8 mouse cellular contexts compared by ENCODE assay signal in the genomic region with DNA sequence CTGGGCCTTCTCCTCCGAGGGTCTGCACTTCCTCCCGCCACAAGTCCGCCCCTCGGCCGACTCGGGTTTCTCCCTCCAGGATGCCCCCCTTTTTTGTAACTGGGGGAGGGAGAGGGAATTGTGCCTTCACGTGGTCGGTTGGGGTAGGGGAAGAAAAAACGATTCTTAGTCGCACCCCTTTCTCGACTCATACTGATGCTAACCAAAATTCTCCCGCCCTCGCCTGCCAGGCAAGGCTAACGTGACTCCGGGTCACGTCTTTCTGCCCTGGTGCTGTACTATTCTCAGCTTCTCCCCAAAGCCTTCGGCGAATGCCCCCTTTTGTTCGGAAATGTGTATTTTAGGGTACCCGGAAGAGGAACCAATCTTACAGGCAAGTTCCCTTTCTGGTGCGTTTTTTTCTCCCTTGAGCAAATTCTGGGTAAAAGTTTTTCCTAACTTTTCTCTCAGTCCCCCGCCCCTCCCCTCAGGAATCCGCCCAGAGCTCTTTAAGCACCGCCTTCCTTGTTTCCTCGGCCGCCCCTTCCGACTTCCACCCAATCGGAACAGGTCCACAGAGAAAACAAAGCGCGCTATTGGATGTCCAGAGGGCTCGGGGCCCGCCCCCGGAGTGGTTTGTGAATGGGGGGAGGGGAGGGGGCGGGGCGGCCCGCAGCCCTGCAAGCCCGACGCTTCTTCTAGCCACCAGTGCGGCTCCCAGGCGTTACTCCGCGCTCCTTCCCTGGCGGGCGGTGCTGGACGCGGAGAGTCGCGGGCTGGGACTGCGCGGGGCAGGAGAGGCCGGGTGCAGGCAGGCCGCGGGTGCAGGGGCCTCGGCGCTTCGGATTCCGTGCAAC. TPM values are rescaled to one million over a fixed set of nuclear protein-coding genes. Genes with fewer than 3 reads are reported as not detected.
DNase-seq lines count a peak whose midpoint lies in the region; ATAC-seq and TF ChIP-seq lines count a peak whose summit lies in the region.

No protein-coding gene starts in this region.

- H3K4me2 ChIP-seq in forebrain, embryonic 16.5 days (ENCODE audit: low read length), result peak overlapping the region; percentile 83
- peak overlapping the region; percentile 84 for H3K4me2 ChIP-seq in lung, embryonic 15.5 days

- peaks cover 22% of the 10 kb centered on the region for H3K36me3 ChIP-seq in ES-E14 (ENCODE audit: control insufficient read depth, insufficient read depth, low read length, poor library complexity, severe bottlenecking)
- no peaks in the 10 kb centered on the region for H3K36me3 ChIP-seq in forebrain, embryonic 16.5 days (ENCODE audit: control insufficient read depth, insufficient read depth)
- peaks cover 4% of the 10 kb centered on the region; the same call in 1 of the 2 replicates for H3K36me3 ChIP-seq in lung, embryonic 15.5 days

- in situ Hi-C loops in ES-E14 (cut with MboI; ENCODE audit: low sequenced_read_pairs in 2 of 2, unreplicated experiment in 2 of 2), result no loop called here

- WGBS in forebrain, embryonic 16.5 days, result under 1% methylated on average over 57 of the region's 57 CpGs
- WGBS in lung, embryonic 15.5 days, result under 1% methylated on average over 57 of the region's 57 CpGs

- peak overlapping the region; percentile 91 for H3K27ac ChIP-seq in ES-E14 (ENCODE audit: insufficient read depth, low read depth, low read length, poor library complexity, severe bottlenecking)
- H3K27ac ChIP-seq in forebrain, embryonic 16.5 days (ENCODE audit: low read length), result peak overlapping the region; percentile 64
- H3K27ac ChIP-seq in lung, embryonic 15.5 days, result peak overlapping the region; percentile 99

- H3K4me1 ChIP-seq in ES-E14 (ENCODE audit: control insufficient read depth in 2 of 2, insufficient read depth in 2 of 2, low read length in 2 of 2, poor library complexity in 1 of 2), result peaks cover 0 to 4% of the 10 kb centered on the region in 2 experiments; a peak in 2 of 4 replicates
- H3K4me1 ChIP-seq in forebrain, embryonic 16.5 days (replicated peaks; ENCODE audit: control insufficient read depth, insufficient read depth, low read length), result peaks cover 47% of the 10 kb centered on the region
- peaks cover 34% of the 10 kb centered on the region for H3K4me1 ChIP-seq in lung, embryonic 15.5 days

- DNase-seq in ES-E14 (ENCODE audit: low read depth, low spot score), result peak; percentile 97
- peak; percentile 92 for DNase-seq in cerebellum, adult 11-12 months
- peak; percentile 96 for DNase-seq in heart, postnatal 4 days
- peak; percentile 88 to 90 for DNase-seq in layer of hippocampus, adult 8-10 months (ENCODE audit: low spot score in 2 of 2)
- DNase-seq in ovary, adult 18-20 months (ENCODE audit: low spot score), result peak; percentile 95
- DNase-seq in thymus, postnatal 0 days (ENCODE audit: low spot score), result peak; percentile 96

- ATAC-seq in forebrain, embryonic 16.5 days, result peak; percentile 94
- ATAC-seq in lung, embryonic 15.5 days (ENCODE audit: borderline replicate concordance, extremely low read depth, low FRiP score, low TSS enrichment), result peak; percentile 94

- peak overlapping the region; percentile 73 to 86 for H3K4me3 ChIP-seq in ES-E14 (ENCODE audit: insufficient read depth in 1 of 2, low read depth in 1 of 2, low read length in 2 of 2, poor library complexity in 1 of 2, severe bottlenecking in 1 of 2)
- peak overlapping the region; percentile 63 for H3K4me3 ChIP-seq in forebrain, embryonic 16.5 days (replicated peaks; ENCODE audit: low read length)
- H3K4me3 ChIP-seq in lung, embryonic 15.5 days, result peak overlapping the region; percentile 84

- no peaks in the 10 kb centered on the region for H3K9me3 ChIP-seq in ES-E14 (ENCODE audit: control insufficient read depth, insufficient read depth, low read depth, low read length)
- H3K9me3 ChIP-seq in forebrain, embryonic 16.5 days (ENCODE audit: control insufficient read depth, low read length), result no peaks in the 10 kb centered on the region
- no peaks in the 10 kb centered on the region for H3K9me3 ChIP-seq in lung, embryonic 15.5 days

- peaks cover 2% of the 10 kb centered on the region for H3K27me3 ChIP-seq in forebrain, embryonic 16.5 days (replicated peaks; ENCODE audit: control insufficient read depth, insufficient read depth, low read length)
- H3K27me3 ChIP-seq in lung, embryonic 15.5 days, result no peaks in the 10 kb centered on the region

- peak overlapping the region; percentile 91 for H3K9ac ChIP-seq in ES-E14 (ENCODE audit: insufficient read depth, low read depth, low read length, poor library complexity, severe bottlenecking)
- peak overlapping the region; percentile 52 for H3K9ac ChIP-seq in forebrain, embryonic 16.5 days (replicated peaks; ENCODE audit: low read depth, low read length)
- peak overlapping the region; percentile 91 for H3K9ac ChIP-seq in lung, embryonic 15.5 days

TF ChIP-seq in ES-E14, 5 proteins besides CTCF, POLR2A, EP300 and RAD21:
- TF ChIP-seq ZC3H11A (IDR thresholded peaks at IDR 0.05; ENCODE audit: borderline replicate concordance, low read depth, low read length) (no peak), CHD2 (IDR thresholded peaks at IDR 0.05; ENCODE audit: low read depth, low read length) (peak; percentile 77; the same call in 1 of the 2 replicates), ZNF384 (IDR thresholded peaks at IDR 0.05; ENCODE audit: low read depth, low read length) (no peak), HCFC1 (IDR thresholded peaks at IDR 0.05; ENCODE audit: borderline replicate concordance, insufficient read depth, low read length) (no peak), MAFK (IDR thresholded peaks at IDR 0.05; ENCODE audit: insufficient read depth, low read depth, low read length) (no peak)

RNA-seq across cellular contexts. Expression of gene Fzd7, which starts 0.6 kb away (rescaled TPM):
- 57.9 and 88.8 TPM in 2 replicates for total RNA-seq in ES-E14 (2012; rRNA removed)
- 2.7 and 3.4 TPM in 2 replicates for polyA plus RNA-seq in forebrain, embryonic 16.5 days (2015; fragmentation: Nextera tagmentation; extraction: Ambion mirVana)
- 1 to 10 TPM; 7.2 to 7.4 TPM for total RNA-seq in heart, postnatal 4 days (2021)
- 10 to 100 TPM in 1 of 4 experiments, 1 to 10 TPM in 3; 7.8 to 11.3 (median 9.3) TPM for total RNA-seq in layer of hippocampus, adult 8-10 months (2022)
- polyA plus RNA-seq in lung, embryonic 15.5 days (2015; fragmentation: Nextera tagmentation; extraction: Ambion mirVana), result 15.4 and 15.8 TPM in 2 replicates
- 2.3 TPM in 2 replicates for polyA plus RNA-seq in thymus, postnatal 0 days (2015; fragmentation: Nextera tagmentation; extraction: Ambion mirVana)

RNA-seq across cellular contexts. Expression of gene Gm973, which starts 34.4 kb away (rescaled TPM):
- 4.0 and 5.8 TPM in 2 replicates for total RNA-seq in ES-E14 (2012; rRNA removed)
- polyA plus RNA-seq in forebrain, embryonic 16.5 days (2015; fragmentation: Nextera tagmentation; extraction: Ambion mirVana), result 6.2 and 6.3 TPM in 2 replicates
- not detected for total RNA-seq in heart, postnatal 4 days (2021)
- 10 to 100 TPM; 15.3 to 29.4 (median 21.6) TPM for total RNA-seq in layer of hippocampus, adult 8-10 months (2022)
- polyA plus RNA-seq in lung, embryonic 15.5 days (2015; fragmentation: Nextera tagmentation; extraction: Ambion mirVana), result 0.76 and 0.86 TPM in 2 replicates
- polyA plus RNA-seq in thymus, postnatal 0 days (2015; fragmentation: Nextera tagmentation; extraction: Ambion mirVana), result 1.3 and 1.4 TPM in 2 replicates

Comparison
In these comparisons a context has a peak if more than half of its experiments do, and no peak if none do; other contexts are left out.
1. Peak in every context shown above with its lines: DNase-seq, ATAC-seq, H3K4me3 ChIP-seq and H3K27ac ChIP-seq.